Mouse (Mus musculus) megakaryocyte, embryonic 14.5 days (primary cell): Measurements from ENCODE around the gene Clybl.

Experiments
- FLI1 ChIP-seq: IDR thresholded peaks from 2 replicates; pipeline ENCODE4 v1.6.1; 2012; ENCODE audit warnings: low read length, inconsistent platforms, mixed read lengths
- GATA1 ChIP-seq: IDR thresholded peaks from 3 replicates; pipeline ENCODE4 v1.6.1; 2012; ENCODE audit warnings: mixed read lengths, low read length, inconsistent platforms, borderline replicate concordance

DNA sequence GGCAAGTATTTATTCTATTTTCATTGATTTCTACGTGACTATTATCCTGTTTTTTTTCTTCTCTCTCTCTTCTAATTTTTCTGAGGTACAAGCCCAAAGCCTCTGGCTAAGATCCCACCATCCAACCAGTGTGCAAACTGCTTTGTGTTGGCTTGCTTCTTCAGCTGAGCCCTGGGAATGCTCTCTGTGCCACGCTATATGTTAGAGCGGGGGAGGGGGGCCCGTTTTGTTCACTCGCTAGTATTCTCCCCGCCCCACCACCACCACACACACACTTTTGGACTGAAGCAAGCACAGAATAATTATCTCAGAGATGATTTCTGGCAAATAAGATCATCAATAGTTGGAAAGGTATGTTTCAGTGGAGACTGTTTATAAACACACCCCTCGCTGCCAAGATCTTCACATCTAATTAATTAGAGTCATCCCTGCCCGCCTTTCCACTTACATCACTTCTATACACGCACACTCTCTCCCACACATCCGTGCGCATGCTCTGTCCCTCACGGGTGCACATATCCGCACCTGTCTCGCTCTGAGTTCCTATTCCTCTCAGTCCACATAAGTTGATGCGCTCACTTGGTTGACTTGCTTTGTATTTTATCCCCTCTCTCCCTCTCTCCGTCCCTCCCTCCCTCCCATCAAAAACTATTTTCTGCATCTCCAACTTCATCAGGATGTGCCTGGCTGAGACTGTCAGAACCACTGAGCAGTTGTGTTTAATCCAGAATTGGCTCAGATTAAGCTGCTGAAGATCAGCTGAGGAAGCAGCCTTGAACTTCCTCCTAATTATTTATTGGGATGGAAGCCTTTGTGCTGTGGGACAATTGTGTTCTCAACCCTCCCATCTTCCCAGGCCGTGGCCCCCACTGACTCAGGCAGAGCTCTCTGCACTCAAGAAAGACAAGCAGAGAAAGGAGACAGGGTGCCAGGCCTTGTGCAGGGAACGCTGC, 163.0 kb downstream of the Clybl start:
- TF ChIP-seq GATA1 (no peak), FLI1 (no peak)
